Mouse (Mus musculus) hindbrain, embryonic 15.5 days (tissue): ENCODE measurements around the gene Cd28. TPM values are rescaled to one million over a fixed set of nuclear protein-coding genes. Genes with fewer than 3 reads are reported as not detected.

Experiments
- ATAC-seq: fragments of 200-750 bp; cut with Nextera tagmentation; 2 replicates; pipeline ENCODE4 v1.8.0; 2017; ENCODE audit warnings: low read depth, moderate number of reproducible peaks, moderate TSS enrichment; ENCODE audit not compliant: low FRiP score
- H3K27ac ChIP-seq: fragments of 300-500 bp; sonication (generic); replicated peaks from 2 replicates; pipeline ENCODE4 v1.5.1; 2015; ENCODE audit warnings: mild to moderate bottlenecking, inconsistent platforms
- H3K27me3 ChIP-seq: fragments of 300-500 bp; sonication (generic); 2 replicates; pipeline ENCODE4 v1.6.1; 2015; ENCODE audit warnings: control low read depth, inconsistent platforms
- H3K36me3 ChIP-seq: fragments of 300-500 bp; sonication (generic); 2 replicates; pipeline ENCODE4 v1.6.1; 2015; ENCODE audit warnings: control low read depth, inconsistent platforms
- H3K4me1 ChIP-seq: fragments of 300-500 bp; sonication (generic); replicated peaks from 2 replicates; pipeline ENCODE4 v1.6.1; 2015; ENCODE audit warnings: control low read depth, inconsistent platforms
- H3K4me2 ChIP-seq: fragments of 300-500 bp; sonication (generic); 2 replicates; pipeline ENCODE4 v1.6.1; 2015; ENCODE audit warnings: moderate library complexity, mild to moderate bottlenecking, inconsistent platforms
- H3K4me3 ChIP-seq: fragments of 300-500 bp; sonication (generic); 2 replicates; pipeline ENCODE4 v1.5.1; 2015; ENCODE audit warnings: mild to moderate bottlenecking, inconsistent platforms
- H3K9ac ChIP-seq: fragments of 300-500 bp; sonication (generic); 2 replicates; pipeline ENCODE4 v1.6.1; 2015; ENCODE audit warnings: inconsistent platforms
- H3K9me3 ChIP-seq: fragments of 300-500 bp; sonication (generic); 2 replicates; pipeline ENCODE4 v1.6.1; 2016; ENCODE audit warnings: control low read depth, inconsistent platforms
- WGBS: fragments of 180-500 bp; shearing (Covaris S2); methylation state at CpG from one replicate; pipeline ENCODE4 v1.1.7; 2015; 5-methylcytosine and 5-hydroxymethylcytosine counted together
- polyA plus RNA-seq: library from polyadenylated mRNA; unstranded; fragments of >200 nt; fragmentation: Nextera tagmentation; extraction: Ambion mirVana; gene quantifications from 2 replicates; pipeline ENCODE4 v1.2.1, GENCODE M21; 2015

Cd28 gene
- polyA plus RNA-seq, 1 experiment from 2014 or later: 0.18 TPM

DNA sequence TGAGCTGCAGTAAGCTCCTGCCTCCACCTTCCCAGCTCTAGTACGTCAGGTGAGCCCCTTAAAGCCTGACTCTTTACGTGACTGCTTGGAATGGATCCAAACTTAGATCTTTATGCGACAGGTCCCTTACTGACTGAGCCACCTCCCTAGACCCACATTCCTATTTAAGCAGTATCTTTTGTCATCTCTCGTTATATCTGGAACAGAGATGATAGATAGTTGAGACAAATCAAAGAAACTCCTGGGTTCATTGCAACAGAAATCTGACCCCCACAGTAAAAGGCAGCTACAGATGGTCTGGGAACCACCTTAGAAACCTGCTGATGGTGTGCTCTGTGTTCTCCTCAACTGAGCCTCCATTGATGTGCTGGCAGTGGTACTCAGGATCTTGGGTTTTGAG lies 59.6 kb downstream of the Cd28 start:
- Histone ChIP-seq H3K27me3 (no peaks in the 10 kb centered on the region), H3K36me3 (no peaks in the 10 kb centered on the region), H3K4me3 (no peak overlapping the region), H3K27ac (no peak overlapping the region), H3K9ac (no peak overlapping the region), H3K9me3 (no peaks in the 10 kb centered on the region), H3K4me2 (no peak overlapping the region), H3K4me1 (no peaks in the 10 kb centered on the region)
- WGBS: 84% methylated on average over 4 of the region's 4 CpGs
- ATAC-seq: no peak

DNA sequence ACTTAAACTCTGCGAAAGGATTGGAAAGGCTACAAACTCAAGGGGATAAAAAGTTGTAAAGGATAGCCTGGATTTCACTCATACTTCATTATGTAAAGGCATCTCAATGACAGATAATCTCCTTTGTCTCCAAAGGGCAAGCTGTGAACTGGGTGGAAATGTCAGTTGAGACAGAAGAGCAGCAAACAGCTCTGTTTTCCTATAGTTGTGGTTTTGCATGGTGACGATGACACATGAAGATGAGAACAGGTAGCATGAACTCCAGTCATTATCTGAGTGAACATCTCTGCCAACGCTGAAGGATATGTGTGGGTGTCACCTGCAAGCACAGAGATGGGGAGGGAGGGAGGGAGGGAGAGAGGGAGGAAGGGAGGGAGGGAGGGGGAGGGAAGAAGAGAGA lies 60.3 kb downstream of the Cd28 start:
- Histone ChIP-seq H3K9me3 (no peaks in the 10 kb centered on the region), H3K9ac (no peak overlapping the region)

DNA sequence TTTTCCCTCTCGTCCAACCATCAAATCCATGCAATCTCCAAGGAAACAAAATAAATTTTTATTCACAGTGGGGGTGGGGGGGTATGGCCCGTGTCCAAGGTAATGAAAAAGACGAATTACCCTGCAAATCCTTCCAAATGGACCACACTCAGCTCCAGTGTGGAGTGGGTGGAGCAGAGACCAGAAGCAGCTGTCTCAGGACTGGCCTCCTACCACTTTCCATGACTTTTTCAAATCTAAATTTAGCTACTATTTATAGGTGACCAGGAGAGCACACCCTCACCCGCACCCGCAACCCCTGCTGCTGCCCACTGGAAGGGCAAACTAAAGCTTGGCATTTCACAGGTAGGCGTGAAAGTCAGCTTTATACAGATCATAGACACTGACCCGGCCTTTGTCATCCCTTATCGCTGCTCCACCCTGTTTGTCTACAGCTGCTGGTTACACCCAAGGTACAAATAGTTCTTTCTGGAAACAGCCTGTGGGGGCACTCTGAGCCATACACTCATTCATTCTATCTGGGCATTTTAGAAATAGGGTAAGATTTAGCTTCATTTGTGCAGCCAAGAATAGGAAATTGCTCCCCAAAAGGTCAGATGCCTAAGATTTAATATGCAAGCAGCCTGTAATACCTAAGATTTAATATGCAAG lies 62.0 kb downstream of the Cd28 start:
- Histone ChIP-seq H3K4me3 (no peak overlapping the region), H3K36me3 (no peaks in the 10 kb centered on the region), H3K9ac (no peak overlapping the region), H3K4me1 (no peaks in the 10 kb centered on the region), H3K9me3 (no peaks in the 10 kb centered on the region), H3K27me3 (no peaks in the 10 kb centered on the region), H3K4me2 (no peak overlapping the region), H3K27ac (no peak overlapping the region)
- ATAC-seq: no peak
- WGBS: 73% methylated on average over 8 of the region's 8 CpGs

More for the DNA sequence above, 60.3 kb downstream of the Cd28 start:
- no peaks in the 10 kb centered on the region for H3K36me3 ChIP-seq
- ATAC-seq: no peak
- H3K27ac ChIP-seq: no peak overlapping the region
- H3K4me2 ChIP-seq: no peak overlapping the region
- no peaks in the 10 kb centered on the region for H3K27me3 ChIP-seq
- WGBS: 83% methylated on average over 3 of the region's 3 CpGs
- H3K4me3 ChIP-seq: no peak overlapping the region
- H3K4me1 ChIP-seq: no peaks in the 10 kb centered on the region

DNA sequence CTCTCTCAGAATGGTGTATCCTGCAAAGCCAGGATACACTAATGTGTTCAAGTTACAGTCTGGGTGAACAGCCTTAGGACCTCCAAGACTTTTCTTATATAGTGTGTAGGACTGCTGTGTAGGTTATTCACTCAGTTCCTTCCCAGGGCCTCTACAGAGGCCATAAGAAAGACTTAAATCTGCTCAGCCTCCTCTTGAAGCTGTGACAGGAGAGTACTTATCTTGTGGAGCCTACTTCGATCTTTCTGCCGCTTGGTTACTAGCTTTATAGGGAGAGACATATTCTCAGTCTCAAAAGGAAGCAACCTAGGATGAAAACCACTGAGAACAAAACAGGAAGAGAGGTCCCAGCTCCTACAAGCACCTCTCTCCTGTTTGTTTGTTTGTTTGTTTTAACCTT lies 62.6 kb downstream of the Cd28 start:
- ATAC-seq: no peak
- Histone ChIP-seq H3K4me1 (no peaks in the 10 kb centered on the region), H3K36me3 (no peaks in the 10 kb centered on the region), H3K9ac (no peak overlapping the region), H3K4me3 (no peak overlapping the region), H3K4me2 (no peak overlapping the region), H3K9me3 (no peaks in the 10 kb centered on the region), H3K27ac (no peak overlapping the region), H3K27me3 (no peaks in the 10 kb centered on the region)
- 96% methylated on average over 2 of the region's 2 CpGs for WGBS

DNA sequence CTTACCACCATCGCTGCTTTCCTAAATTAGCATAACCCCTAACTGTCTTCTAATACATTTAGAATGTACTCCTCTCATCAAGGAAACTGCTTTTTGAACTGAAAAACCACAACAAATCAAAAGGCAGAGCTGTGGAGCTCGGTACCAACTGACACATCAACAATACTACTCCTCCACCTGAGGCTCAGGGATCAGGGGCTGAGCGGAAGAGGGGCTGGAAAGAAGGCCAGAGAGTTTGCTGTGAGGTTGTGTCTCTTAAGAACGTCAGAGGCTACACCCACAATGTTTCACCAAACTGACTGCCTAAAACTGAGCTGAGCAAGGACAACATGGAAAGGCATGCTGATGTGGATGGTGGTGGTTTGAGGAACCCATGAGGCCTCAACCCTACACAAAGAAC lies 65.1 kb downstream of the Cd28 start:
- H3K9ac ChIP-seq: no peak overlapping the region
- H3K4me2 ChIP-seq: no peak overlapping the region
- H3K9me3 ChIP-seq: no peaks in the 10 kb centered on the region
- no peaks in the 10 kb centered on the region for H3K4me1 ChIP-seq
- no peak overlapping the region for H3K27ac ChIP-seq
- ATAC-seq: no peak
- H3K4me3 ChIP-seq: no peak overlapping the region
- WGBS: 80% methylated on average over 4 of the region's 4 CpGs
- H3K36me3 ChIP-seq: no peaks in the 10 kb centered on the region
- no peaks in the 10 kb centered on the region for H3K27me3 ChIP-seq

DNA sequence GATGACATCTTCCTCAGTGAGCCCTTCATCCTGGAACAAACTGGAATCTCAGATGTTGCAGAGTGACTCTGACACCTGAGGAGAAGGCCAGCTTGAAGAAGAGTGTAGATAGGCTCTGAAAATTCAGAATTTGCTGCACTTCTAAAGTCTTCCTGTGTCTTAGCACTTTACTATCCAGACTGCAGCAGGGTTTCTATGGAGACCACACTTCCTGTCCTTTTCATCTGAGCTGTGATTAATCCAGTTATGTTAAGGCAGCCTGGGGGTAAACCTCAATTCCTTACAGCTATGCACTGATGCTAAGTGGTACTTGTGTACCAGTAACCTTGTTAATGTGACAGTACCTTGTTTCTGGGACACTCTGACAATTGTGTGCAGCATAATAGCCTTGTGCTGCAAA lies 77.1 kb downstream of the Cd28 start:
- no peak for ATAC-seq
- no peaks in the 10 kb centered on the region for H3K9me3 ChIP-seq

DNA sequence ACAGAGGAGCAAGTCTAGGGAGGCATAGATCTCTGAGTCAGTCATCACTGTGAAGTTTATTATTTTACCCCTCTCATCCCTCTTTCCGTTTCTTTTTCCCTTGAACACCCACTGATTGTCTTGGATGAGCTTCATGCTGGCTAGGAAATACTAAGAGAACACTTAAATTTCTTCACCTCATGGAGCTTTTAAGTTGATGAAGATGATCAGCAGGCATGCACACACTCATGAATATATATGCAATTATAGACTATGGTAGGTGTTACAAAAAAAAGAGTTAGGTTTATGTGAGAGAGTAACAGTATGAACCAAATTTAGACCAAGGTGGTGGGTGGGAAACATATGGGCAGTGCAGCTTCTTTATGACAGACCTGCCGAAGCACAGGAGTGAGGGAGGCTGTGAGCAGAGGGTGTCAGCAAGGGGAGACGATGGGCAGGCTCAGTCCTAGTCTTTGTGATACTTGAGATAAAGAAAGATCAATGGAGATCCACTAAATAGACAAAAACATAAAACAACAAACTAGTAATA lies 79.1 kb downstream of the Cd28 start:
- no peak overlapping the region for H3K9ac ChIP-seq
- H3K27ac ChIP-seq: no peak overlapping the region
- H3K9me3 ChIP-seq: no peaks in the 10 kb centered on the region
- WGBS: 77% methylated on average over 3 of the region's 3 CpGs
- no peaks in the 10 kb centered on the region for H3K36me3 ChIP-seq
- no peak for ATAC-seq
- no peak overlapping the region for H3K4me3 ChIP-seq
- 0 out of 2 replicates have a peak, but pooled peaks cover 3% of the 10 kb centered on the region for H3K4me1 ChIP-seq
- H3K27me3 ChIP-seq: no peaks in the 10 kb centered on the region
- no peak overlapping the region for H3K4me2 ChIP-seq

More for the DNA sequence above, 77.1 kb downstream of the Cd28 start:
- Histone ChIP-seq H3K4me3 (no peak overlapping the region), H3K4me2 (no peak overlapping the region), H3K9ac (no peak overlapping the region), H3K4me1 (0 out of 2 replicates have a peak, but pooled peaks cover 3% of the 10 kb centered on the region), H3K36me3 (no peaks in the 10 kb centered on the region), H3K27me3 (no peaks in the 10 kb centered on the region), H3K27ac (no peak overlapping the region)

DNA sequence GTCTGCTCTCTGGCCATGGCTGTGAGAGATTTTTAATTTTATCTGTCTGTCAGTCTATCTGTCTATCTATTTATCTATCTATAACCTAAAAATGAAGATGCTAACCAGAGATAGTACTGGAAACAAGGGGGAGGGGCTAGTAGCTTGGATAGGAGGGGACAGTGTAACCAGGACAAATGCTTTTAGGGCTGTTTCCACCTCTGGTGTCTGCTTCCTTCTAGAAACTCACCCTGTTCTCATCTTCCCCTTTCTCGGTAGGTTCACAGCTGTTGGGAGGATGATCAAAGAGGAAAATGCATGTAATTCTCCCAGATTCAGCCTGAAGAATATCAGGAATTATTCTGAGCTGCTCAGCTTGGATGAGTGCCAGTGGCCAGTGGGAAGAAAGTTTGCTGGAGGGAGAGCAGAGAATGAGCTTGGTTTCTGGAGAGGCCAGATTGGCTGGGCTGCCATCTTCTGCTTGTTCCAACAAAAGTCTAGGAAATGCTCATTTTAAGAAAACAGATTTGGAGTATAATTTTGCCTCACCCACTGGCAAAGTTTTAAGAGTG lies 83.3 kb downstream of the Cd28 start:
- ATAC-seq: no peak
- Histone ChIP-seq H3K27ac (no peak overlapping the region), H3K4me3 (no peak overlapping the region), H3K27me3 (no peaks in the 10 kb centered on the region), H3K9ac (no peak overlapping the region), H3K4me1 (no peaks in the 10 kb centered on the region), H3K4me2 (no peak overlapping the region), H3K9me3 (no peaks in the 10 kb centered on the region), H3K36me3 (no peaks in the 10 kb centered on the region)
- WGBS: 76% methylated on average over 1 of the region's 1 CpGs

DNA sequence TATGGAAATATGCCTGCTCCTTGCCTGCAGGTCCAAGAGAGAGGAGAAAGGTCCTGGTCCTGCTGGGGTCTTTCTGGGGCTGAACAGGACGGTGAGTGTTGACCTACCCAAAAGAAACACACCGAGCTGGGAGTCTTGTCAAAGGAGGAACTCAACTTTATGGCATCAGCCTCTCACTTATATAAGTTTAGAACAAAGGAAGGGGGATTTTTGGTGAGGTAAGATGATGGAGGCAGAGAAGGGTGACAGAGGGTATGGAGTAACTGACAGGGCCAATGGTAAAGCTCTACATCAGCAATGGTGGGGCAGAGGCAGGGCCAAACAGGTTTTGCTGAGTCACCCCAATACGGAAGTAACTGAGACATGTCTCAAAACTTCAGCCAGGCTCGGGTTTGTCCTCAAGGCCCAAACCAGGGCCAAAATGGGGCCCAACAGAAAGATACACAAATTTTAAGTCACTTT lies 84.6 kb downstream of the Cd28 start:
- no peak for ATAC-seq
- no peaks in the 10 kb centered on the region for H3K4me1 ChIP-seq
- no peaks in the 10 kb centered on the region for H3K36me3 ChIP-seq
- no peak overlapping the region for H3K4me3 ChIP-seq
- H3K27me3 ChIP-seq: no peaks in the 10 kb centered on the region
- no peak overlapping the region for H3K9ac ChIP-seq
- WGBS: 96% methylated on average over 4 of the region's 4 CpGs
- H3K27ac ChIP-seq: no peak overlapping the region
- H3K9me3 ChIP-seq: no peaks in the 10 kb centered on the region
- H3K4me2 ChIP-seq: no peak overlapping the region

DNA sequence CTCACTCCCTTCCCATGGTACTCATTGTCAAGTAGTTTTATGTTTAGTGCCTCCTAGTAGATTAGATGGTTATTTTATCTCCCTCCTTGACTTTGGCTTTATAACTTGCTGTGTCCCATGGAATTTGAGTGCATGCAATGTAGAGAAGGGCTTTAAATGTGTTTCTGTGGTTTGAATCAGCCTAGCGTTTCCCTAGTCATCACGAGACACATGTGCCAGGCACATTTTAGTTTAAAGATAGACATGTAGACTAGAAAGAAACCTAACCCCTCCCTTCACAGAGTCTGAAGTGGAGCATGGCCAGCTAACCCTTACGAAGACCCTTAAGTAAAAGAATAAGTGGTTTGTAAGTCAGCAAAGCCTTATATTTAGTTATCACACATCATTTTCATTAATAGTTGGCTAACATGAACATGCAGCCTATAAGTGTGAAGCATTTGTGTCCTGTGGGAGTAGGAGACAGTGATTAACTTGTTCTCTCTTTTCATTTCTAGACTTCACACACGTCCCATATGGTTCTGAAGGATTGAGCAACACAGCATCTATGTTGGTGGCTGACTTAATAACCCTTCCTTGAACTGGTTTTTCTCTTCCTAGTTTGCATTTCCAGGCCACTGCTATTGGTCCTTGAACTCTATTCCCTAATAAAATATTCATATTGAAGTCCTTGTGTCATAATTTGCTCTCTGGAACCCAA lies 86.7 kb downstream of the Cd28 start:
- no peaks in the 10 kb centered on the region for H3K9me3 ChIP-seq
- 90% methylated on average over 4 of the region's 4 CpGs for WGBS
- no peak overlapping the region for H3K27ac ChIP-seq

DNA sequence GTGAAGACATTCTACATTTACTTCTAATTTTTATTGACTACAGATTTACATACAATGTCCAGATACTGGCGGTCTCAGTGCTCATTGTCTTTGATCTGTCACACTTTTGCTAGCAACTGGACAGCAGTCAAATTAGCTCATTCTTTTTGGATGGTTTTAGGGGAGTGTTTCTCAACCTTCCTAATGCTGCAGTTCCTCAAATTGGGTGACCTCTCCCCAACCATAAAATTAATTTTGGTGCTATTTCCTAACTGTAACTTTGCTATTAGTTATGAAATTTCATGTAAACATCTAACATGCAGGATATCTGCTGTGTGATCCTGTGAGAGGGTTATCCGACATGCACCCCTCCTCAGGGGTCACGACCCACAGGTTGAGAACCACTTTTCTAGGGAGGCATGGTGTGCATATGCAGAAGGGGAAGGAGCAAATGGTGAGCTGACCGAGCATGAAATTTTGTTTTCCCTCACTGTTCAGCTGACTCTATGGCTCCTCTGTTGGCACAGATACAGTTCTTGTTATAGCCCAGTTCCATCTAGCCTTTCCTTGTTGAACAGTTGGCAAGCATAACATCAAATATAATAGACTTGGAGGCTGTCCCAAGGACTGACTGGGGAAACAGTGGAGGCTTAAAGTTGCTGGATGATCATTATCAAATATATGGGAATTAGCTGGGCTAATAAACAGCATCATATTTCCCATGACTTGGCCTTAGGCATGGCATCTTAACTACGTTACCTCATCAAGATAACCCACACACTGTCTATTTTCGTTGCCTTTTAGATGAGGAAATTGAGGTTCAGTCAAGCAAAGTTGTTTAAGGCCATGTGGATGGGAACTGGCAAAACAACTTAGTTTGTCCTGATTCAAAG lies 87.5 kb downstream of the Cd28 start:
- Histone ChIP-seq H3K4me1 (no peaks in the 10 kb centered on the region), H3K27ac (no peak overlapping the region), H3K36me3 (no peaks in the 10 kb centered on the region), H3K4me3 (no peak overlapping the region), H3K4me2 (no peak overlapping the region), H3K27me3 (no peaks in the 10 kb centered on the region), H3K9ac (no peak overlapping the region), H3K9me3 (no peaks in the 10 kb centered on the region)
- 72% methylated on average over 6 of the region's 6 CpGs for WGBS
- no peak for ATAC-seq

More for the DNA sequence above, 86.7 kb downstream of the Cd28 start:
- Histone ChIP-seq H3K4me3 (no peak overlapping the region), H3K9ac (no peak overlapping the region), H3K4me2 (no peak overlapping the region), H3K27me3 (no peaks in the 10 kb centered on the region), H3K36me3 (no peaks in the 10 kb centered on the region), H3K4me1 (no peaks in the 10 kb centered on the region)
- ATAC-seq: no peak

DNA sequence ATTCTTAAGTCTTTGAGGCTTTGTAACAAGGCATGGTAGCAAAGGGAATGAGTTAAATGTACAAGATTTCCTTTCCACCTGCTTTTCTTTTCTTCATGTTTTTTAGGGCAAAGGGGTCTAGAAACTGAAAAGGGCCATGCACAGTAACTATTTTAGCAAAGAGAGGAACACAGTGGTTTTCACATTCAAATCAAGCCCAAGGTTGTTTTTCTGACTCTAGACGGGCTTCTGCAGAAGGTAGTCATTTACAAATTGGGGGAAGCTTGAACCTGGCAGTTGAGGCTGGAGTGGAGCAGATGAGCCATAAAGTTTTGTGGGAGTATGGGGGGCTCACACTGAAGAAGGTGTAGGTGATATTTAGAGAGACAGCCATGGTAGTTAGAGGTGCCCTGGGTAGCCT lies 88.6 kb downstream of the Cd28 start:
- Histone ChIP-seq H3K27ac (no peak overlapping the region), H3K27me3 (no peaks in the 10 kb centered on the region), H3K9me3 (no peaks in the 10 kb centered on the region), H3K4me1 (no peaks in the 10 kb centered on the region), H3K9ac (no peak overlapping the region), H3K36me3 (no peaks in the 10 kb centered on the region), H3K4me3 (no peak overlapping the region), H3K4me2 (no peak overlapping the region)
- ATAC-seq: no peak
- 86% methylated on average over 1 of the region's 1 CpGs for WGBS
